Comparison of ENCODE assay signal across 20 mouse cellular contexts in genomic region chr6:28852342-28852741, GRCm38 (mm10).
"Had no signal": no experiment of that assay in that cellular context is flagged by ENCODE, and none has a peak within 500 bp of the region (broad histone marks: within the 10 kb centered on the region; RNA-seq: fewer than 3 reads in every experiment).

No protein-coding gene starts in this region.

- ATAC-seq: intestine, embryonic 16.5 days; midbrain, embryonic 16.5 days had no signal

- H3K4me3 ChIP-seq: left cerebral cortex, adult 2 months; liver, embryonic 13.5 days; myocyte had no signal

- H3K27me3 ChIP-seq: liver, embryonic 13.5 days had no signal

- H3K27ac ChIP-seq: left cerebral cortex, adult 2 months; liver, embryonic 13.5 days; macrophage; stomach, postnatal 0 days had no signal

- H3K9me3 ChIP-seq: liver, embryonic 13.5 days had no signal

- DNase-seq: kidney, adult 18-20 months; kidney, adult 9 months; kidney, postnatal 14 days; kidney, postnatal 4 days; layer of hippocampus, postnatal 36 days; liver, embryonic 13.5 days; lung, adult 2 months; lung, postnatal 14 days; right cerebral cortex, adult 18-20 months; right cerebral cortex, postnatal 14 days; right cerebral cortex, postnatal 4 days; thymus, adult 2 months; thymus, postnatal 14 days; thymus, postnatal 4 days had no signal

- H3K4me2 ChIP-seq: liver, embryonic 13.5 days had no signal

- H3K36me3 ChIP-seq: liver, embryonic 13.5 days had no signal

- H3K9ac ChIP-seq: liver, embryonic 13.5 days had no signal
